Mouse (Mus musculus) bone marrow macrophage, adult 2 months (primary cell): ENCODE data around the gene Klhdc8a.

Experiments
- CTCF ChIP-seq: IDR thresholded peaks from 2 replicates; pipeline ENCODE4 v1.5.1; 2012; ENCODE audit warnings: low read depth, mild to moderate bottlenecking, low read length, moderate library complexity
- POLR2A ChIP-seq: IDR thresholded peaks from 2 replicates; pipeline ENCODE4 v1.6.1; 2012; ENCODE audit warnings: mild to moderate bottlenecking, low read depth, low read length, borderline replicate concordance

DNA sequence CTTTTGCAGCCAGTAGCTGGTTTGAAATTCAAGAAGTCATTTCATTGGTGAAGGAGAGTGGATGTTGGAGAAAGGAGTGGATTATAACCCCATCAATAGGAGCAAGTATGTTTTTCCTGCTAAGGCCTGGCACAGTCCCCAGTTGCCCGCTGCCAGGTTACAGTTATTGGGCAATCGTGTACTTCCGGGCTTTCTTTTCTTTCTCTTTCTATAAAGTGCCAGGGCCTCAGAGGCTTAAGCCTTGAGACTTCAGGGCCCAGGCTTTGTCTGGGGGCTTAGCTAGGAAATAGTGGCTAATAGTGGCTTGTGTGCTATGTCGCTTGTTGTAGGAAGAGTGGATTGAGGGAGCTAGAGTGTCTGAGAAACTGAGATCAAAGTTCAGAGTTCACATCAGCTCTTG is 19.0 kb downstream of the Klhdc8a start:
- TF ChIP-seq CTCF, result no peak
- TF ChIP-seq POLR2A, result no peak
